Mouse (Mus musculus): ENCODE measurements around the gene Tcf7l2.

DNA sequence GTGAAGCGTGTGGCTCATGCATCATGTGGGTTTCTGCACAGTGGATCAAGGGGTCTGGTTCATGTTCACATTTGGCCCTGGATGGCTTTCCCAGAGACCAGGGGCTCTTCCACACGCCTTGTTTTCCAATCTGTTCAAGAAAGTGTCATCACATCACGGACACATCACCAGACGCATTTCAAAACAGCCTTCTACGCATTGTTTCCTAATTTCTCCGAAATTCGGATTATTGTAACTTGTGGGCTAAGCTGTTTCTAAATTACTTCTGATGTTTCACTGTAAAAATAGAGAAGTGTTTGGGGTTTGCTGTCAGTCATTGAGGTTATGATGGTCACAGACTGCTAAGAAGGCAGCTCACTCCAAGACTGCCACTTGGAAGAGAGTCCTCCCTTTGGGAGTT, 78.6 kb downstream of the Tcf7l2 start:
- TF ChIP-seq USF1 (IDR thresholded peaks at IDR 0.05; ENCODE audit: low read depth) (no peak), CTCF (IDR thresholded peaks at IDR 0.05; ENCODE audit: control insufficient read depth, insufficient read depth, insufficient read length) (no peak), FOSL1 (IDR thresholded peaks at IDR 0.05; ENCODE audit: insufficient read depth, low read length, poor library complexity, severe bottlenecking) (no peak), MAX (IDR thresholded peaks at IDR 0.05) (no peak), MYOD1 (IDR thresholded peaks at IDR 0.05; ENCODE audit: control insufficient read depth, insufficient read length, low read depth) (no peak), MYOG (IDR thresholded peaks at IDR 0.05; ENCODE audit: control insufficient read depth, extremely low read depth, insufficient read length) (no peak), CEBPB (IDR thresholded peaks at IDR 0.05; ENCODE audit: low read depth) (no peak)
